Mouse (Mus musculus) cerebellum, adult 8-10 months (tissue): Measurements from ENCODE around the gene Rnasek.

Experiments used
- DNase-seq: peaks from one replicate; pipeline ENCODE4 v3.0.0; 2022

Rnasek gene

DNA sequence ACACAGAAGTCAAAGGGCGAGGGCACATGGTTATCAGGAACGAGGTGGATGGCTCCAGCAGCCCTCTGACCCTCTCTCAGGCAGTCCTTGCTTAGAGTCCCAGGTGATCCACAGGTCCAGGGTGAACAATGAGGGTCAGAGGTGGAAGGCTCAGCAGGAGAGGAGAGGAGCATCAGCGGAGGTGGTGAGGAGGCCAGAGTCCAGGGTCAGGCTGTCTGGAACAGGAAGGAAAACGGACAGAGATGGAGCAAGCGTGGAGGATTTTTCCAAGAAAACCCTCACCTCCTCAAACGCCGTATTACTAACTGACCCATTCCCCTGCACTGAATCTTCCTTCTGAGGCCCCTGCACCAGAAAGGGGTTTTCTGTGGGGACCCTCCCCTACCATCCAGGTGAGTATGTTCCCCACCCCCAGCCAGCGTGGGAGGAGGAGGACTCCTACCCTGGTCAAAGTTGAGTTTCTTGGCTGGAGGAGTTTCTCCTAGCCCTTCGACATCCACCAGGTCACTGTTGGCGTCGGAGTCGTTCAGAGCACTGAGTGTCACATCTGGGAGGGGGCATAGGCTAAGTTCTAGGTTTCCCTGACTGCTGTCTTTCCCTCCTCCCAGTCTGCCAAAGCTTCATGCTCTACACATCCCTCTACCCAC is 4.3 kb downstream of the Rnasek start:
- no peak for DNase-seq

DNA sequence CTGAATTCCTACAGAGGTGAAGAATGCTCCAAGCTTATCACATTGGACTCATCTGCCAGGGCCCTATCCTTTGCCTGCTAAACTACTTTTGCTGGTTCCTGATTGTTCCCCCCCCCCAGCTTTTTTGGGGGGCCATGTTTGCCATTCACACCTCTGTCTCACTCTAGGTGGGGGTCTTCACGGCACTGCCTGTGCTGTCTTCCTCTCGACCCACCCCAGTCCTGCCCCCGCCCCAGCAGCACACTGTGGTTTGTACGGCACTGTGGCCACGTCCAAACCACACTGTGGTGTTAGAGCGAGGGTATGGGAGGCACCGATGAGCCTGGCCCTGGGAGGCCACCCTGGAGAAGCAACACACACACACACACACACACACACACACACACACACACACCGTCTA is 5.1 kb downstream of the Rnasek start:
- no peak for DNase-seq

DNA sequence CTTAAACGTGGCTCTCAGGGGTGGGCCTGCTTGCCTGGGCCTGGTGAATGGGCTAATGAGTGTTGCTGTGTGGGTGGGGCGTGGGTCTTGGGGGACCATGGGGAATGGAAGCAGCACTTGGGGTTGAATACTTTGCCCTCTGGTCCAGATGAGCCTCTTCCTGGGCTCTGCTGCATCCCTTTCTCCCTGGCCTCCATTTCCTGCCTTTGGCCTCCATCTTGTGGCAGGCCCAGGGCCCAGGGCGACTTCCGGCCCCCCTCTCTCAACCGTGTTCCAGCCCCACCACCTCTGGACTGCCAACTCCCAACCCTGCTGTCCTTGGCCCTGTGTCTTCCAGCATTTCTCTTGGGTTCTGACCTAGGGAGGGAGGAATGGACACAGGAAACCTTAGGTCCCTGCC is 5.6 kb downstream of the Rnasek start:
- DNase-seq = no peak

DNA sequence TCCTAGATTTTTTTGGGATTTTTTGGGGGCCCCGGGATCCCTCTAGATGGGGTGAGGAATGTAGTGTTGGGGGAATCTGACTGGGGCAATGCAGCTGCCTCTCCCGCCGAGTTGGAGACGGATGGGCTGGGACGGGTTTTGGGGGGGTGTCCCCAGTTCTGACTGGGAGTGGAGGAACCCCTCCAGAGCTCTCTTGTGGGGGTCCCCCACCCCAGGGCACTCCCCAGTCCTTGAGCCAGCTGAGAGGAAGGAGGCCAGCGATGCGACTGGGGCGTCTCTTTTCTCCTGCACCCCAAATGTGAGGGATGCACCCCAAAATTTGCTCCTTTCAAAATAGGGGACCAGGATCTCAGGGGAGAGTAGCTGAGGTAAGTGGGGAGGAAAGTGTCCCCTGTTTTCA is 6.6 kb downstream of the Rnasek start:
- DNase-seq = peak; percentile 61

DNA sequence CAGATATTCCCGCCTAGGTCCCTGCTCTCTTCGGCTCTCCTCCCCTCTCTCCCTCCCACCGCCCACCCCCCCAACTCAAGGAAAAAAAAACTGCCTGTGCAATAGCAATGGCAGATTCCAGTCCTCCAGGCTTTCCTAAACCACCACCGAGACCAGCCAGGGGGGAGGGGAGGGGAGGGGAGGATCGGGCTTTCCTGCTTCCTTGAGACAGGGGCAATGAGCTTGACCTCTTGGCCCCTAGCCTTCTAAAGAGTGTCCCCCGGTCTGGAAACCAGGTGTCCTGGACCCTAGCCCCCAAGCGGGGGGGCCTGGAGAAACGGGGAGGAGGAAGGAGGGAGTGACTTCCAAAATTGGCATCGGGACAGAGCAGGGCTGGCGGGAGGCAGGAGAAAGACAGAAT is 7.1 kb downstream of the Rnasek start:
- DNase-seq = peak; percentile 79

DNA sequence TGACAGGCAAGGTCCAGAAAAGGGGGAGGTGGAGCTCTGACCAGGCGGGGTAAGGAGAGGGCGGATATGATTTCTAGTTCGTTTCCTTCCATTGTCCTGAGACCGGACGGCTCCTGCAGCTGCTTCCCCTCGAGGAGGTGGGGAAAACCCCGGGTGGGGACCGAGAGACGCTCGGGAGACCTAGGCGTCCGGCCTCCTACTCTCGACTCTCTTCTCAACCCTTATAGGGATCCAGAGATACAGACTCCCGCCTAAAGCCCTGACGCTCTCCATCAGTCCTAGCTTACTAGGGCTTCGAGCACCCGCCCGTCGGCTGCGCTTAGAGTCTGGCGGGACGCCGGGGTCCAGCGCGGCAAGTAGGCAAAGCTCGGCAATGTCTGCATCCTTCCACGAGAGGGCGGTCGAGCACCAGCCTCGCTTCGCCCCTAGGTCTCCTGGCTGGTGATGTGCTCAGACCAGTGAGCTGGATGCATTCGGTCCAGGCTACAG is 9.4 kb downstream of the Rnasek start:
- DNase-seq = peak; percentile 85

DNA sequence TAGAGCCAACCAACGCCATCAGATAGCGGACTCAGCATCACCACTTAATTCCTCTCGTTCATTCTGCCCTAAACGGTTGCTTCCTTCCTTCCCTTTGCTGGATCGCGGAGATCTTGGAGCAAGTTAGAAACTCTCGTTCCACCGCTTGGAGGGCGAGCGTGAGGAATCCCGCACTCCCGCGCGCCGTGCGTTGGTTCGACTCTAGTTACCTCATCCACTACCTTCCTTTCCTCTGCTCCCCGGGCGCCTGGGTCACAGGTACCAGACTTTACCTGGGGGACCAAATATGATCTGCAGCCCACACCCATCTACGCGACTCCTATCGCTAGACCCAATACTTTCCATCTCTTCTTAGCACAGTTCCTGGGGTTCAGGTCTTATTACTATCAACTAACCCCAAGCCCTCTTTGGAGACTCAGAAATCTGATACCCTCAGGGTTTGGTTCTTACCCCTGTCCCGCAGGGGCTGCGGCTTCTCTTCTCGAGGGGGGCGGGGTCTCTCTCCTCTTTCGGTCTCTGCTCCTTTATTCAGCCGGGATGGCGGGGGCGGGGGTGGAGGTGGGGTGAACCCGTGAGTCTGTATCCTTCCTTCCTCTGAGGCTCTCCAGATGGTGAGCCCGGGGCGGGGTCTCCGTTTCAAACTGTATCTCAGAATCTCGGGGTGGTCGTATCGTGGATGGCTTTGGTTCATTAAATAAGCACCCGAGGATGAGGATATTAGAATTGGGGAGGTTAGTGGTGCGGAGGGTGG is 10.2 kb downstream of the Rnasek start, which contains the start of gene Bcl6b:
TSS of gene Bcl6b (minus strand) at position 539 of the 751 bp plus-strand sequence.
- DNase-seq = no peak

DNA sequence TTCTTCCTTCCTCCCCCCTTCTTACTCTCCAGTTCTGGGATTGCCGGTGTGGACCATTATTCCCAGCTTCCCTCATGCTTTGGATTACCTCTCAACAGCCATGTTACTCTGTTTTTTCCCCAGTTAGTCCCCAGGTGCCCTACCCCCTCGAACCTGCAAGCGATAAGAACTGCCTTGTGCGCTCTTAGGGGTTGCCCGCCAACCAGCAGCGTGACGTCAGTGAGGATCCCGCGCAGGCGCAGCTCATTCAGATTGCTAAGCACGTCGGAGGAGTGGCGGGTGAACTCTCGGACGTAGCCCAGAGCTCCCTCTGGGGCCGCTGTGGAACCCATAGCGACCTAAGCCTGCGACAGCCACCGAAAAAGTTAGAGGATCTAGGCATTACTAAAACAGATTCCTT is 10.8 kb downstream of the Rnasek start:
- DNase-seq = peak; percentile 84

DNA sequence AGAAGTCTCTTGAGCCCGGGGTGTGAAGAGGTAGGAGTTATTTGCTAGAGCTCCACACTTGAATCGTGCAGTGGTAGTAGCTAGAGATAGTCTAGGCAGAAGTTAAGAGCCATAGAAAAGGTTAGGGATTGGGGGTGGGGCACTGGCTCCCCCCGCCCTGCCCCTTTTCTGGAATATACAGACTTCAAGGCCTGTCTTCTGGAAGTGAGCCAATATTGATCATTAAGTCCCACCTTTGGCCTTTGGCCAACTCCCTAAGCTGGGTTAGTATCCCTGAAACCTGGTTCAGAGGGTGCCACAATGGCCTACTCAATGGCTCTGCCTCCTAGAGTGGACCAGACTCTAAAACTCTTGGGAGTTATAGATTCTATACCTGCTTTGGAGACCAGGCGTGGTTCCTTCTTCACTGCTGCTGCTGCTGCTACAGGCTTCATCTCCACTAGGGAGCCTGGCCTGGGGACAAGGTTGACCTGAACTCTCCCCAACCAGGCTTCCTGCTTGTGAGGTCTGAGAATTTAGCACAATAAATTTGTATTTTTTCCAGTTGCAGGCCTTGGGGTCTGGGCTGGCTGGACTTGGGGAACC is 11.9 kb downstream of the Rnasek start:
- no peak for DNase-seq

DNA sequence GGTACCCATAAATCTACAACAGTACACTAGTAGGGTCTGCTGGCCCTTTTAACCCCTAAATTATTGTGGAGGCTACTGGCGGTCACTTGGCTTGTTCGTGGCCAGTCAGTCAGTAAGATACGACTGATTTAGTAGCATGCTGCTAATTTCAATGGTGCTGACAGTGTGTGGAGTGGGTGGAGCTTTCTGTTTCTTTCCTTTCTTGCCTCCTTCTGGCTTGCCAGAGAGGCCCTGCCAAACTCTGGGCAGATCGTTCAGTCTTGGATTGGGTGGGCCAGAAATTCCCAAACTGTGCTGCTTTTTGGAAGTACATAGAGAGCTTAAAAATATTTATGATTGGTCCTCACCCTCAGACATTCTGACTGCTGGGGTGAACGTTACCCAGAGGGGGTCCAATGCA is 12.5 kb downstream of the Rnasek start:
- DNase-seq = no peak

DNA sequence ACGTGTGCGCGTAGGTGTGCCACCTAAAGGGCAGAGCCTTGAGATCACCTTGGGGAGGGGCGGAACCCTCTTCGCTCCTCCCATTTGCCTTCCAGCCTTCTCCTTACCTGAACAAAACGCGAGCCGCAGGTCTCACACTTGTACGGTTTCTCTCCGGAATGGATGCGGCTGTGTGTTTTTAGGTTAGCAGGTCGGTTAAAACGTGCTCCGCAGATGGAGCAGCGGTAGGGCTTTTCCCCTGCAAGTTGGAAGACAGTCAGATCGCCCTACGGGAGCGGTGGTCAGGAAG is 13.1 kb downstream of the Rnasek start:
- DNase-seq = no peak

DNA sequence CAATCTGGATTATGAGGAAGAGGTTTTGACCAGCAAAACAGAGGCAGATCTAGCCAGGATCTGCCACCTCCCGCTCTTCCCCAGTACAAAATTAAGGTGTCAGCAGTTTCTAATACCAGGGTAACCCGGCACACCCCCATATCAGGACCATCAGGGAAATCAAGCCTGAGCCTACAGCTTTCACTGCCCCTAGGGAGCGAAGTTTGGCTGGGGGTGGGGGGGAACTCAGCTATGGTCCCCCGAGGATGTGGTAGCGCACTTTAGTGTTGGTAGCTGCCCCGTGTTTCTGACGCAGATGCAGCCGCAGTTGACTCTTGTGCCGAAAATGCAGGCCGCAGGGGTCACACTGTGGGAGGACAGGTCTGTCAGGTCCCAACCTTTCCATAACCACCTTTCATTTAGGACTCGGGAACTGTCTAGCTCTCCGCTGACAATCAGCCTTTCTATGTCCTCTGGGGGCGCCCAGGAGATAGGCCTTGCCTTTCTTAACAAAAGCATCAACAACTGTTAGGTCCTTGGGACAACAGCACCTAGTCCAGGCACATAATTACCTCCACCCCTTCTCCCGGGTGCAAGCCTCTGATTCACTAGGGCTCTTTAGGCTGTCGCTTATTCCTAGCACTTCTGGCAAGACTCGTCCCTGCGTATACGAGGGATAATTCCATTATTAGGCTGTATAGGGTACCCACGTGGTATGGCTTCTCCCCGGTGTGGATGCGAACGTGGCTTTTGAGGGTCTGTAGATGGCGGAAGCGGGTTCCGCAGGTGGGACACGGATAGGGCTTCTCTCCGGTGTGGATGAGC is 13.6 kb downstream of the Rnasek start:
- no peak for DNase-seq

DNA sequence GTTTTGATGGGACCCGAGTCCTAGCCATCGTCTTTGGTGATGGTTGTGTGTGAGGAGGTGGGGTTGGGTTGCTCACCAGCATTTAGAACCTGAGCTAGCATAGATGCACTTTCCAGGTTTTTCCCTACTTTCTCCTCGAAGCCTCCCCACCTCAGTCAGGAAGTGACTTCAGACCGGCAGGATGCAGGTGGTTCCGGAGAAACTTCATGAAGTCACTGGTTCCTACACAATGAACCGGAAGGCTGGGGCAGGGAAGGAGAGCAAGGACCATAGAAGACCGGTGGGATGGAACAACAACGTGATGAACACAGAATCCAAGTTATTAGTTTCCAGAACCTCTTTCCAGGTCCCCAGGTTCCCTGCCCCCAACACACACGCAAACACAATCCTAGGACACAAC is 15.9 kb downstream of the Rnasek start:
- no peak for DNase-seq

DNA sequence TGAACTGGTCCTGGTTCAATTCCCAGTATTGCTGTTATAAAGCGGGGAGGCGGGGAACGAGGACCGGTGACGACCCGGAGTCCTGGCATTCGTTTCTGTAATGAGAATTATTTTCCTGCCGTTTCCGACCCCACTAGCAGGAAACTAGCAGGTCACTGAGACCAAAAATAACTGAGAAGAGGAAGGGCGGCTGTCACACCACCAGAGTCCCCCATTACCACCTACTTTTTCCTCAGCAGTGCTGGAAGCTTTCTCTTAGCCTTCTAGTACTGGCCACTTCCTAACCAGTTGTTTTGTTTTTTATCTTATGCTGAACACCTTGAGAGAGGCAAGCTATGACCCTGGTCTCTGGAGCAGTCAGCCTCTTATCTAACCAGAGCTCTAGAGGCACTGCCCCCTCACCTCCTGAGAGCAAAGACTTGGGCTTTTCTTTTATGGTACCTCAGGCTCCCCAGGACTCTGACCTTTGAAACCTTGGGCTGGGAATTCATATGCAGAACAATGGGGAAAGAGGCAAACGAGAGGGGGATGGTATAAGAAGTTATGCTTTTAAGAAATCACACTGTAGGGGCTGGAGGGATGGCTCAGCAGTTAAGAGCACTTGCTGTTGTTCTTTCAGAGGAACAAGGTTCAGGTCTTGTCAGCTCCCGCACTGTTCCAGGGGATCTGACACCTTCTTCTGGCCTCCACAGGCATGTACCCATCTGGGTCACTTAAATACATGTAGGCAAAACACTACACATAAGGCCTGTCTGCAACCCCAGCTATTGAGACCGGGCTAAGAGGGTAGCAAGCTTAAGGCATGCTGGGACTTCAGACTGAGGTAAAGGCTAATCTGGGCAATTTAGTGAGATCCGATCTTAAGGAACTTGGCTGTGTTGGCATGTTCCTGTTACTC is 17.8 kb downstream of the Rnasek start:
- peak; percentile 40 for DNase-seq

DNA sequence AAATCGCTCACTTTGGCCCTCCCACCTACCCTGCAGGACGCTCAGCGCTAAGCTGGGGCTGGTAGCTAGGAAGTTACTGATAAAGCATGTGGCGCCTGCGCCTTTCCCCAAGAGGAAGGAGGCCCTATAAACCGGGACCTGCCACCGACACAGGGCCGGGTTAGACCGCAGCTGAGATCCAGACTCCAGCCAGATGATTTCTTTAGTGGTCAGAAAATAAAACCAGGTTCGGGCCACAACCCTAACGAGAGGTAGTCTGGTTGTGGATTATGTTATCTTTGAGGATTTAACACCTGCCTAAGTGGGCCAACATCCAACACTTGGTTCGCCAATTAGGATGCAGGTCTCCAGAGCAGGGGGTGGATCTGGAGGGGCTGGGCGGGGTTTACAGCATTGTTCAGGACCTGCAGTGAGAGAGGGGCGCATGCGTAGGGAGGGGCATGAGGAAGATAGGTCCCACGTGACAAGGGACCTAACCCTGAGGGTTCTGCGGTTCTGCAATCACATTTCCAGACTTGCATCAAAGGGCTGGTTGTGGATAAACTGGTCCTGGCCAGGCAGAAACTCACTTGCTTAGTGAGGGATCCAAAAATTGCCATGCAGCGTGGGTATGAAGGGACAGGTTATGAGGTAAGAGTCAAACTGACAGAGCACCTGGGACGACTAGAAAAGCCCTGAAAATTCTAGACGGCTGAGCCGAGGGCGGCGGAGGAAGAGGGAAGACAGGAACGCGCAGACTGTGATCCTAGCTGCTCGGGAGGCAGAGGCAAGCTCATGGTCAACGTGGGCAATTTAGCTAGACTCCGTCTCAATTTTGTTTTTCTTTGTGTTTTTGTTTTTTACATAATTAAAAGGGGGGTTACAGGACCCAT is 18.7 kb downstream of the Rnasek start, which contains the start of gene Slc16a13:
TSS of gene Slc16a13 (minus strand) at position 334 of the 872 bp plus-strand sequence.
- DNase-seq = peak; percentile 97

DNA sequence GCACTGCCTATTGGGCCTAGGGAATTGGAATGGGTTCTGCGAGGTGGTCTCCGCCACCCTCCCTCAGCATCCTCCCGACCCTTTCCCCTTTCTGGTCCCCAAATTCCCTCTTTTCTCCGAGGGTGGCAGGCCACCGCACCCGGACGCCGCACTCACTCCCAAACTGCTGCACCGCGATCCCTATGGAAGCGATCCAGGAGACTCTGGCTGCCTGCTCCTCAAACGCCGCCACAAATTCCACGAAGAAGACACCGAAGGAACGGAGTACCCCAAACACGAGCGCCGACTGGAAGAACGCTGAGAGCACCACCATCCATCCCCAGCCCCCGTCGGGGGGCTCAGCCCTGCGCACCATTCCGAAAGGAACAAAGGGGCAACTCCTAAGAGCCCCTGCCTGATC is 19.3 kb downstream of the Rnasek start:
- DNase-seq = peak; percentile 69

DNA sequence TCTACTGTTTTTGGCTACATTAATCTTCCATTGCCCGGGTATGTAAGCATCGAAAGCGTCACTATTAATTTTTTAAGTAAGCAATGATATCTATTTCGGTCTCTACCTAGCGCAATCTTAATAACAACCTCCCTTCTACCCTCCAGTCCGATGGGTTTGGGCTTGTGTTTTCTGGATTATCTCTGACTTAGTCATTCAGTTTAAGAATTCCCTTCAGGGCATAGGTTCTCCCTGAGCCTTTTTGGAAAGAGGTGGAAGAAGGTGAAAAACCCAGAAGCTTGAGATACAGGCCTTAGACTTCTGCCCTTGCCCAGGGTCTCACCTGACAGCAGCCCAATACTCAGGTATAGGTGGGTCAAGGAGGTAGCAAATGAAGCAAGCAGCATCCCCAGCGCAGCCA is 19.8 kb downstream of the Rnasek start:
- no peak for DNase-seq

DNA sequence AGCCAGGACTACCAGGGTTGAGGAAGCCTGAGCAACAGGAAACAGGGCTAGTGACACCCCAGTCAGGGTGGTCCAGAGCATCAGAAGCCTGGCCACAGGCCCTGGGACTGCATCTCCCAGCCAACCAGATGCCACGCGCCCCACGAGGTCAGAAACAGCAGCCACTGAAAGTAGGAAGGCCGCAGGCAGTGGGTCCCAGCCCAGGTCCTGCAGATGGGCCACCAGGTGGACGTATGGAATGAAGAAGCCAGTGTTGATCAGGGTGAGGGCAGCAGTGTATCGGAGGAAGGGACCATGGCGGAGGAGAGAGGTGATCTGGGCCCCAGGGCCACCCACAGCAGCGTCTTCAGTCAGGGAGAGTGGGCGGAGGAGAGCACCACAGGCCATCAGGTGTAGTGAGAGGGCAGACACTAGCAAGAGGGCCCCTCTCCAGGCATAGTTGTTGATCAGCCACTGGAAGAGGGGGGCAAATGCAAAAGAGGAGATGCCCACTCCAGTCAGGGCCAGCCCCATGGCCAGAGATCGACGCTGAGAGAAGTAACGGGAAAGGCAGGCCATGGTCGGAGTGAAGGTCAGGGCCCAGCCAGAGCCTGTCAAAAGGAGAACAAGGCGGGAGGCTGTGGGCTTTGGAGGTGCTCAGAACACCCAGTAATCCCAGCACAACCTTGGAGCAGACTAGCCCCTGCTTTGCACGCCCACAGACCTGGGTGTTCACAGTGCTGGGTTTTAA is 20.7 kb downstream of the Rnasek start:
- DNase-seq = peak; percentile 38

DNA sequence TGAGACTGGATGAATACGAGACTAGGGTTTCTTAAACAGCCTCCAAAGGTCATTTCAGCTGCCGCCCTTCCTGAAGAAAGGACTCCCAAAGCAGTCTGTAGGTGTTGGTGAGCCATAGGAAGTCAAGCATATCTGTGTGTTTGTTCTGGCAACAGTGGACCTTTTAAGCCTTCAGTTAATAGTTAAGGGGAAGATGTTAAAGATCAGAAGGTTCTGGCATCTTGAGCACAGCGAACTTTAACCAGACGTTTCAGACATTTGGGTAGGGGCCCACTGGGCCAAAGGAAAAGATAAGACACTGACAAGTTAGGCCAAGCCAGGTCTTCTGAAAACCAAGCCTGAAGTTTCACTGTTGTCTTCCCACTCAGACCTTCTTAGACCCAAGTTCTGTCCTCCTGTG is 21.6 kb downstream of the Rnasek start:
- no peak for DNase-seq

DNA sequence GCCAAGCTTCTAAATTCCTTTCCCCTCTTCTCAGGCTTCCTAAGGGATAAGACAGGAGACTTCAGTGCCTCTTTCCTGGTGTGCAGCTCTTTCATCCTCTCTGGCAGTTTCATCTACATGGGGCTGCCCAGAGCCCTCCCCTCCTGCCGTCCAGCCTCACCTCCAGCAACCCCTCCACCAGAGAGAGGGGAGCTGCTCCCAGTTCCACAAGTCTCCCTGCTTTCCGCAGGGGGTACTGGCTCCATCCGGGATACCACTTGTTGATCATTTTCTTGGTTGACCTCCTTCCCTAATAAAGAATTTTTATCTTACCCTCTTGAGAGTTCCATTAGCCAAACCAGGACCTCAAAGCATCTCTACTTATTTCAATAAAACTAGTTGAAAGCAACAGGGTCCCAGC is 23.5 kb downstream of the Rnasek start:
- no peak for DNase-seq

DNA sequence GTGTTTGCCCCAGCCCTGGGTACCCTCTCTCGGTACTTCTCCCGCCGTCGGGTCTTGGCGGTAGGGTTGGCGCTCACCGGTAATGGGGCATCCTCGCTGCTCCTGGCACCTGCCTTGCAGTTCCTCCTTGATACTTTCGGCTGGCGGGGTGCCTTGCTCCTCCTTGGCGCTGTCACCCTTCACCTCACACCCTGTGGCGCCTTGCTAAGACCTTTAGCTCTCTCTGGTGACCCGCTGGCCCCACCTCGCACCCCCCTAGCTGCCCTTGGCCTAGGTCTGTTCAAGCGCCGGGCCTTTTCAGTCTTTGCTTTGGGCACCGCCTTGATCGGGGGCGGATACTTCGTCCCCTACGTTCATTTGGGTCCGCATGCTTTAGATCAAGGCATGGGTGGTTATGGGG is 24.3 kb downstream of the Rnasek start:
- peak; percentile 64 for DNase-seq
